Mouse (Mus musculus) stomach, embryonic 16.5 days (tissue): ENCODE results near the gene Pitpnm3. TPM values are rescaled to one million over a fixed set of nuclear protein-coding genes. Genes with fewer than 3 reads are reported as not detected.

Experiments used
- ATAC-seq: fragments of 200-750 bp; cut with Nextera tagmentation; 2 replicates; pipeline ENCODE4 v1.8.0; 2017; ENCODE audit warnings: moderate number of reproducible peaks, moderate TSS enrichment; ENCODE audit not compliant: insufficient read depth, low FRiP score
- H3K27ac ChIP-seq: fragments of 300-500 bp; sonication (generic); 2 replicates; pipeline ENCODE4 v1.5.1; 2014; ENCODE audit warnings: low read length
- H3K27me3 ChIP-seq: fragments of 300-500 bp; sonication (generic); 2 replicates; pipeline ENCODE4 v1.6.1; 2014; ENCODE audit warnings: low read length, control low read depth, mixed read lengths; ENCODE audit not compliant: control insufficient read depth, insufficient read depth
- H3K36me3 ChIP-seq: fragments of 300-500 bp; sonication (generic); 2 replicates; pipeline ENCODE4 v1.6.1; 2014; ENCODE audit warnings: low read length; ENCODE audit not compliant: control insufficient read depth, insufficient read depth
- H3K4me1 ChIP-seq: fragments of 300-500 bp; sonication (generic); 2 replicates; pipeline ENCODE4 v1.6.1; 2014; ENCODE audit warnings: low read length, control low read depth, mixed read lengths; ENCODE audit not compliant: control insufficient read depth, insufficient read depth
- H3K4me2 ChIP-seq: fragments of 300-500 bp; sonication (generic); 2 replicates; pipeline ENCODE4 v1.6.1; 2014; ENCODE audit warnings: low read depth, low read length, mixed read lengths
- H3K4me3 ChIP-seq: fragments of 300-500 bp; sonication (generic); replicated peaks from 2 replicates; pipeline ENCODE4 v1.5.1; 2014; ENCODE audit warnings: mild to moderate bottlenecking, low read length
- H3K9ac ChIP-seq: fragments of 300-500 bp; sonication (generic); 2 replicates; pipeline ENCODE4 v1.6.1; 2014; ENCODE audit warnings: low read length
- H3K9me3 ChIP-seq: fragments of 300-500 bp; sonication (generic); replicated peaks from 2 replicates; pipeline ENCODE4 v1.6.1; 2016; ENCODE audit warnings: low read length, control low read depth; ENCODE audit not compliant: control insufficient read depth
- WGBS: fragments of 180-500 bp; shearing (Covaris S2); extraction: QIAGEN DNeasy Blood & Tissue Kit; methylation state at CpG from one replicate; pipeline ENCODE4 v1.1.7; 2014; 5-methylcytosine and 5-hydroxymethylcytosine counted together
- polyA plus RNA-seq: library from polyadenylated mRNA; unstranded; fragments of >200 nt; fragmentation: Nextera tagmentation; extraction: Ambion mirVana; gene quantifications from 2 replicates; pipeline ENCODE4 v1.2.1, GENCODE M21; 2015

Pitpnm3 gene
- polyA plus RNA-seq, 1 experiment from 2014 or later, result 0.63 TPM

GRCm38 (mm10) chr11:72145182-72145876, 9.8 kb upstream of the Pitpnm3 start:
- WGBS, result 9% methylated on average over 2 of the region's 2 CpGs
- no peaks in the 10 kb centered on the region for H3K36me3 ChIP-seq
- H3K4me2 ChIP-seq, result no peak overlapping the region
- no peaks in the 10 kb centered on the region; the same call in 1 of the 2 replicates for H3K4me1 ChIP-seq
- H3K4me3 ChIP-seq, result no peak overlapping the region
- no peaks in the 10 kb centered on the region for H3K27me3 ChIP-seq
- no peak overlapping the region for H3K27ac ChIP-seq
- H3K9ac ChIP-seq, result no peak overlapping the region
- H3K9me3 ChIP-seq, result no peaks in the 10 kb centered on the region
- no peak; the same call in 1 of the 2 replicates for ATAC-seq

- ATAC-seq, result peak; percentile 65; the same call in 1 of the 2 replicates
- no peaks in the 10 kb centered on the region; the same call in 1 of the 2 replicates for H3K4me1 ChIP-seq
- no peaks in the 10 kb centered on the region for H3K36me3 ChIP-seq
- peak overlapping the region; percentile 2; the same call in 1 of the 2 replicates for H3K27ac ChIP-seq
- H3K4me2 ChIP-seq, result no peak overlapping the region
- no peak overlapping the region for H3K9ac ChIP-seq
- H3K9me3 ChIP-seq, result no peaks in the 10 kb centered on the region
- no peaks in the 10 kb centered on the region for H3K27me3 ChIP-seq
- WGBS, result 55% methylated on average over 10 of the region's 10 CpGs
- H3K4me3 ChIP-seq, result no peak overlapping the region
Observed at GRCm38 (mm10) chr11:72142889-72143288, 7.3 kb upstream of the Pitpnm3 start.

- no peak for ATAC-seq
- whole genome bisulfite sequencing, result 38% methylated on average over 6 of the region's 6 CpGs
- Histone ChIP-seq H3K36me3 (no peaks in the 10 kb centered on the region), H3K4me3 (no peak overlapping the region), H3K4me1 (peaks cover 7% of the 10 kb centered on the region; the same call in 1 of the 2 replicates), H3K27ac (no peak overlapping the region), H3K9ac (no peak overlapping the region), H3K27me3 (no peaks in the 10 kb centered on the region), H3K4me2 (no peak overlapping the region), H3K9me3 (no peaks in the 10 kb centered on the region)
Observed at GRCm38 (mm10) chr11:72140198-72140597, 4.6 kb upstream of the Pitpnm3 start.

DNA sequence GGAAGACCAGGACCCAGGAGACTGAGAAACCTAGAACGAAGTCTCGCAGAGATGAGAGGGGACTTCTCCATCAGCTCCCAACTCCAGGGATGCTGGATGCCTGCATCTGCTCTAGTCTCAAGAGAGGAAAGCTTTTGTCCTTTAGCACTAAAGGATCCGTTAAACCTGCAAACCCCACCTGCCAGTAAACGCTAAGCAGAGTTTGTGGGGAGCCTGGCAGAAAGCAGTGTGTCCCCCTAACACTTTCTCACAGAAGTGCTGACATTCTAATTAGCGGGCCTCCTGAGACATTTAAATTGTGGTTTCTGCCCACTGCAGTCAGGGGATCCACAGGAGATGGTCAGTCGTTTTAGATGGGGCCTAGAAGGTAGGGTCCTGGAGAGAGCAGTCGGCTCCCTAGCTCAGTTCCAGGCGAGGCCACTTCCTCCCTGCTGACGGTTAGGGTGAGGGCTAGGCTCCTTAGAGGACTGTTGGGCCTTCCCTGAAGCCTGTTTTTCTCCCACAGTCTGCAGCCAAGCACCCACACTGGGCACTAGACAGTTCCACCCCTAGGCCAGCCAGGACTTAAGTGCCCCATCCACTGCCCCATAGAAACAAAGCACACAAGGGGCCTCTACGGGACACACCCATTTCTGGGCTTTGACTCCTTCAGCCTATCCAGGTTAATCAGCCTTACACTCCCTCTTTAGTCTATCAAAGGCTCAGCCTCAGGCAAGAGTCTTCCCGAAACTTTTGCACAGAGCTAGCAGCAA, 829 bp upstream of the Pitpnm3 start:
- Histone ChIP-seq H3K27ac (no peak overlapping the region), H3K4me1 (peaks cover 22% of the 10 kb centered on the region), H3K27me3 (peaks cover 14% of the 10 kb centered on the region), H3K4me2 (peak overlapping the region; percentile 99), H3K9me3 (no peaks in the 10 kb centered on the region), H3K36me3 (no peaks in the 10 kb centered on the region), H3K4me3 (peak overlapping the region; percentile 60), H3K9ac (peak overlapping the region; percentile 77)
- ATAC-seq, result peak; percentile 57; the same call in 1 of the 2 replicates
- 48% methylated on average over 11 of the region's 11 CpGs for WGBS

DNA sequence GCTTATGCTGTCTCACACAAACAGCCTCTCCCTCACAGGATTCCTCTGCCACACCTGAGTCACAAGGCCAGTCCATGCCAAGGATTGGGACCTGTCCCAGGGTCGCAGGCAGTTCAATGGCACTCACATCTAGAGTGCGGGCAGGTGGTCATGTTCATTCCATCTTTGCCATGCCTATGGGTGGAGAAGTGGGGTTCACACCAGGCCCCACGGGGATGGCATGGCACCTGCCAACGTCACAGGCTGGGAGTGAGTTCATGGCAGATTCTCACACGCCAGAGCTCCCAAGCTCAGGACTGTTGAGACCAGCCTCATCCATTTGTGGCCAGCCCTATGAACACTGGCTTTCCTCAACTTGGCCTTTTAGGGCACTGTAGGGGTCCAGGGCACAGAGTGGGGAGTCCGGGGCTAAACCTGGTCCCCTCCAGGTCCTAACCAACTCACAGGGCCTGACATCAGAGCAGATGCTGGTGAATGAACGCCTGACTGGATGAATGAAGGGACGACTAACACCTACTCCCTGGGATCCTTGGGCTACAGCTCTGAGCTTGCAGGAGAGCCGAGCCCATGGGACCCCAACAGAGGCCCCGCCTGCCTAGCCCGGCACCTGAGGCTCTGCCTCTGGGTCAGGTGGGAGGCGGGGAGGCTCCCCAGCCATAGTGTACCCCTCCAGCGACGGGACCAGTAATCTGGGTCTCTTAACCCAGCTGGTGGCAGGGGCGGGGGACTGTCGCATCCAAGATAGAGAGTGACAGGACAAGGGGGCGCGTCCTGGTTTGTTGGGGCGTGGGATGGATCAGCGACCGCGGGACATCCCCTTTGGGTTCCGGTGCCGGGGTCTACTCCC, 819 bp downstream of the Pitpnm3 start:
- Histone ChIP-seq H3K27ac (no peak overlapping the region), H3K27me3 (peaks cover 14% of the 10 kb centered on the region), H3K36me3 (no peaks in the 10 kb centered on the region), H3K9me3 (no peaks in the 10 kb centered on the region), H3K4me2 (peak overlapping the region; percentile 99), H3K9ac (peak overlapping the region; percentile 77), H3K4me1 (peaks cover 37% of the 10 kb centered on the region), H3K4me3 (peak overlapping the region; percentile 60)
- ATAC-seq, result no peak
- 17% methylated on average over 24 of the region's 24 CpGs for WGBS

DNA sequence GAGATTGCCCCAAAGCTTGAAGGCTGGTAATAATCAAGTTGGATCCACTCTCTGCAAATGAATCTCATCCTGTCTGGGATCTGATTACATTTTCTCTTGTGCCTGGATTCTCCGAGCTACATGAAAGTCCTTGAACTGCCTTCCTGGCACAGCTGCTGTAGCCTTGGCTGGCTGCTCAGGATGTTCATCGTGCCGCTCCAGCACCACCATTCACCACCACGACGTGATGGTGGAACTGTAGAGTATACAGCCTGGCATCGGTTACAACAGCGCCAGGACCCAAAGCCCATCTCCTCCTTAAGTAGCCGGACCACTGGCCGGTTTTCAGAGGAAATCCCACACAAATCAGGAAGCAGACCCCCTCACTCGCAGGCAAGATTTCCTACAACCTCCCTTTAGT, 2.5 kb downstream of the Pitpnm3 start:
- Histone ChIP-seq H3K4me3 (no peak overlapping the region), H3K4me2 (no peak overlapping the region), H3K27ac (no peak overlapping the region; the same call in 1 of the 2 replicates), H3K4me1 (peaks cover 38% of the 10 kb centered on the region), H3K36me3 (no peaks in the 10 kb centered on the region), H3K27me3 (peaks cover 14% of the 10 kb centered on the region), H3K9me3 (no peaks in the 10 kb centered on the region), H3K9ac (no peak overlapping the region)
- ATAC-seq, result no peak
- 66% methylated on average over 10 of the region's 10 CpGs for WGBS

DNA sequence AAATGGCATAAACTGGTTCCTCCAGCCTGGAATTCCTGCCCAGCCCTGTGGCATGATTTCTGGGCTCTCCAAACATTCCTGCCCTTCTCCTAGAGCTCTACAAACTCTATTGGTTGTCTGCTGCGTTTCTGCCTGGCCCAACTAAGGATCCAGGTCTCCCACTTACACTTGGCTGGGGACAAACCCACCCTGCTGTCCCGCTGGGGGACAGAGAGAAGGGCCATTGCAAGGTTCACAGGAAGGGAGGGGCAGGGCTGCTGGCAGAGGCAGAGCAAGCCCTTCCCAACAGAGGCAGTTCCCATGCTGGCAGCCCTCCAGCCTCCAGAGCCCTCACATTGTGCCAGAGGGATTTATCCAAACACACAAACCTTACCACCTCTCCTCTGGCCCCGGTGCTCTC, 3.3 kb downstream of the Pitpnm3 start:
- Histone ChIP-seq H3K4me1 (peaks cover 38% of the 10 kb centered on the region), H3K9me3 (no peaks in the 10 kb centered on the region), H3K27me3 (peaks cover 14% of the 10 kb centered on the region), H3K36me3 (no peaks in the 10 kb centered on the region), H3K27ac (peak overlapping the region; percentile 74), H3K9ac (no peak overlapping the region), H3K4me3 (no peak overlapping the region), H3K4me2 (no peak overlapping the region)
- WGBS, result 15% methylated on average over 3 of the region's 3 CpGs
- ATAC-seq, result peak; percentile 32; the same call in 1 of the 2 replicates

GRCm38 (mm10) chr11:72131697-72132096, 3.9 kb downstream of the Pitpnm3 start:
- 92% methylated on average over 1 of the region's 1 CpGs for WGBS
- H3K4me2 ChIP-seq, result no peak overlapping the region
- peak overlapping the region; percentile 74 for H3K27ac ChIP-seq

More at GRCm38 (mm10) chr11:72131697-72132096, 3.9 kb downstream of the Pitpnm3 start:
- Histone ChIP-seq H3K4me3 (no peak overlapping the region), H3K9me3 (no peaks in the 10 kb centered on the region), H3K9ac (no peak overlapping the region), H3K27me3 (peaks cover 14% of the 10 kb centered on the region), H3K36me3 (no peaks in the 10 kb centered on the region), H3K4me1 (peaks cover 38% of the 10 kb centered on the region)
- ATAC-seq, result no peak
